Mouse (Mus musculus): ENCODE measurements at regions not wholly inside any gene's neighbourhood (a gene's known extent, or its start where the extent isn't known, plus 50 kb on each side); places are given as distances from the start of the nearest gene placed in this dataset.

DNA sequence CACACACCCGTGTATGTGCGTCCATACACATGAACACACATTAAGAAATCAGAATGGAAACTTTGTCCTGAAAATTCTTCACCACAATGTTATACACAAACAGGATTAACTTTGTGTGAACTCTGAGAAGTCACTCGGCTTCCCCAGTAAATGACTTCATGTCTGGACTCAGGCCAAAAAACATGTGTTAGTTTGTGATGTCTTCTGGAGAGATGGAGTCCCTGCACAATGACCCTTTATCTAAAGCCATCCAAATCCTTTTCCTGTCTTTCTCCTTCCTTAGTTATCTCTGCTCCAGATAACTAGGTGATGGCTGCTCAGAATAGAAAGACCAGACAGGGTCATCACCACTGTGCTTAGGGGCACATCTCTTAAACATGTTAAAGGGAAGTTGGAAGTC lies 306.8 kb upstream of the A1bg start:
- TF ChIP-seq MAZ (IDR thresholded peaks at IDR 0.05; ENCODE audit: low read depth, low read length) (no peak), ZMIZ1 (IDR thresholded peaks at IDR 0.05; ENCODE audit: low read depth, low read length) (no peak), UBTF (IDR thresholded peaks at IDR 0.05; ENCODE audit: low read depth, low read length) (no peak), MYC (IDR thresholded peaks at IDR 0.05; ENCODE audit: low read depth, low read length) (no peak), USF1 (IDR thresholded peaks at IDR 0.05; ENCODE audit: low read depth, low read length) (no peak), CTCF (conservative IDR thresholded peaks at IDR 0.05 in 1 of 2, IDR thresholded peaks at IDR 0.05 in 1 of 2; ENCODE audit: low read depth in 2 of 2, low read length in 2 of 2) (no peak), ZKSCAN1 (IDR thresholded peaks at IDR 0.05; ENCODE audit: borderline replicate concordance, low read depth, low read length) (no peak), USF2 (conservative IDR thresholded peaks at IDR 0.05; ENCODE audit: low read depth, low read length) (no peak)

All from CH12.LX (cell line).